Mouse (Mus musculus): ENCODE data around the gene Gpr162. TPM values are rescaled to one million over a fixed set of nuclear protein-coding genes. Genes with fewer than 3 reads are reported as not detected.
A peak's percentile ranks its signal among the peaks of the same experiment; 100 is the strongest.

Gpr162 gene
- polyA plus RNA-seq, 1 experiment: 2.4 TPM

DNA sequence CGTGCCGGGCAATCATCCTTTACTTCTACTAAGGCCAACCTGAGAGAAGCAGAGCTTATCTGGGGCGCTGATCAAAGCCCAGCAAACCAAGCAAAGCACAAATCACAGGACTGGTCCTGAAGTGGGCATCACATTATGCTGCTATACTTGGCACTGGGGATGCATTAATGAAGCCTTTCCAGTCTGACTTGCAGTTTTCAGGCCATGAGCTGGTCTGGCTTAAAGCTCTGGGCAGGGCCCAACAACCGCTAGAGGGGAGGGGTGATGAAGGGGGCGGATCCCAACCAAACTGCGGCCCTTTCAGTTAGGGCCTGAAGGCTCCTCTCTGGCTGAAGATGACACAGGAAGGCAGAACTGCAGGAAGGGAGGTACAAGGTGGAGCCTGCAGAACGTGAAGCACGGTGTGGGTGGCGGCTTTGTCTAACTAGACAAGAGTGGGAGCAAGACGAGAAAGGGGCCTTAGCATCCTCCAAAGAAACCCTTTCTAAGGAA, 35.6 kb downstream of the Gpr162 start:
- H3K27ac ChIP-seq (ENCODE audit: control insufficient read depth, insufficient read depth, low read depth, low read length, poor library complexity): 0 out of 2 replicates have a peak overlapping the region, but pooled peaks have one; percentile 7
- H3K4me1 ChIP-seq (ENCODE audit: control insufficient read depth, insufficient read depth, low read length): no peaks in the 10 kb centered on the region; the same call in 1 of the 2 replicates
- TF ChIP-seq POLR2A (IDR thresholded peaks at IDR 0.05; ENCODE audit: borderline replicate concordance, control insufficient read depth, low read depth, low read length): no peak
- WGBS: 18% methylated on average over 10 of the region's 10 CpGs
- peak overlapping the region; percentile 89 for H3K4me3 ChIP-seq (replicated peaks; ENCODE audit: control insufficient read depth, low read depth, low read length)

DNA sequence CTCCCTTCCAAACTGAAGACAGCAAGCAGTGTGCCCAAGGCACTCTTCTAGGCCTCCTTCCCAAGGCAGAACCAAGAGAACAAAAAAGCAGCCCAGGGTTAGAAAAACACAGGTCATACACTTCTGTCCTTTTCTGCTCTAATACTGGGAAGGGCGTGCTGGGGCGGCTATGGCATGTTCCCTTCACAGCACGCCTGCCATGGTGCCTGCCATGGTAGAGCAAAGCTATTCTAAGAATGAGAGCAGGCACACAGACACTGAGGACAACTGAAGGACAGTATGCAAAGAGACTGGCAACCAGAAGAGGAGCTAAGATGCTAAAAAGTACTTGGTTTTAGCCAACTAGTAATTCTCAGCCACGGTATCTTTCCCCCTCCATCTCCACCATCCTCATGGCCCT, 41.7 kb downstream of the Gpr162 start:
- TF ChIP-seq POLR2A (IDR thresholded peaks at IDR 0.05; ENCODE audit: borderline replicate concordance, control insufficient read depth, low read depth, low read length) (no peak), CTCF (IDR thresholded peaks at IDR 0.05; ENCODE audit: control insufficient read depth, insufficient read depth, low read length) (no peak)
- Histone ChIP-seq H3K27ac (ENCODE audit: control insufficient read depth, insufficient read depth, low read depth, low read length, poor library complexity) (no peak overlapping the region), H3K4me3 (replicated peaks; ENCODE audit: control insufficient read depth, low read depth, low read length) (no peak overlapping the region), H3K4me1 (ENCODE audit: control insufficient read depth, insufficient read depth, low read length) (peaks cover 5% of the 10 kb centered on the region)
- 93% methylated on average over 4 of the region's 4 CpGs for WGBS

- Histone ChIP-seq H3K4me1 (ENCODE audit: control insufficient read depth, insufficient read depth, low read length) (peaks cover 5% of the 10 kb centered on the region), H3K27ac (ENCODE audit: control insufficient read depth, insufficient read depth, low read depth, low read length, poor library complexity) (no peak overlapping the region), H3K4me3 (replicated peaks; ENCODE audit: control insufficient read depth, low read depth, low read length) (no peak overlapping the region)
- no peak for TF ChIP-seq POLR2A (IDR thresholded peaks at IDR 0.05; ENCODE audit: borderline replicate concordance, control insufficient read depth, low read depth, low read length)
- TF ChIP-seq CTCF (IDR thresholded peaks at IDR 0.05; ENCODE audit: control insufficient read depth, insufficient read depth, low read length): no peak
- 89% methylated on average over 5 of the region's 5 CpGs for WGBS
Measured at GRCm38 (mm10) chr6:124820891-124821290, 42.9 kb downstream of the Gpr162 start.

- Histone ChIP-seq H3K27ac (ENCODE audit: control insufficient read depth, insufficient read depth, low read depth, low read length, poor library complexity) (peak overlapping the region; percentile 76), H3K4me3 (replicated peaks; ENCODE audit: control insufficient read depth, low read depth, low read length) (peak overlapping the region; percentile 42), H3K4me1 (ENCODE audit: control insufficient read depth, insufficient read depth, low read length) (peaks cover 5% of the 10 kb centered on the region)
- WGBS: 23% methylated on average over 8 of the region's 8 CpGs
- TF ChIP-seq POLR2A (IDR thresholded peaks at IDR 0.05; ENCODE audit: borderline replicate concordance, control insufficient read depth, low read depth, low read length): no peak
- no peak for TF ChIP-seq CTCF (IDR thresholded peaks at IDR 0.05; ENCODE audit: control insufficient read depth, insufficient read depth, low read length)
Measured at GRCm38 (mm10) chr6:124817971-124818370, 45.8 kb downstream of the Gpr162 start.

DNA sequence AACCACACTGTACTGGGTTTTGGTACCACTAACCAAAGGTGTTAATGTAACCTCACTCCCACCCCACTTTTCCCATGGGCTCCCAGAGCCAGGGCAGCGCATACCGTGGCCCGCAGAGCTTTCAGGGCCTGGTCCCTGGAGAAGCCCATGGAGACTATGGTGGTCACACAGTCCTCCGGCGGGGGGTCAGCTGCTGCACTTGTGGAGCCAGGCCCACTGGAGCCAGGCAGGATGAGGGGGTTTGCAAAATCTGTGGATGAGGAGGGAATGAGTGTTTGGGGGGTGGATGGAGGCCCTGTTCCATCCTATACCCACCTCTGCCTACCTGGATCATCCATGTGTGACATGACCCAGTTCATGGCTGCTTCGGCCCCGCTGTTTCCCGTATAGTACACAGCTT, 46.2 kb downstream of the Gpr162 start:
- Histone ChIP-seq H3K27ac (ENCODE audit: control insufficient read depth, insufficient read depth, low read depth, low read length, poor library complexity) (peak overlapping the region; percentile 32; the same call in 1 of the 2 replicates), H3K4me3 (replicated peaks; ENCODE audit: control insufficient read depth, low read depth, low read length) (peak overlapping the region; percentile 14), H3K4me1 (ENCODE audit: control insufficient read depth, insufficient read depth, low read length) (peaks cover 5% of the 10 kb centered on the region)
- TF ChIP-seq CTCF (IDR thresholded peaks at IDR 0.05; ENCODE audit: control insufficient read depth, insufficient read depth, low read length) (no peak), POLR2A (IDR thresholded peaks at IDR 0.05; ENCODE audit: borderline replicate concordance, control insufficient read depth, low read depth, low read length) (no peak)
- WGBS: 70% methylated on average over 8 of the region's 8 CpGs

- TF ChIP-seq POLR2A (IDR thresholded peaks at IDR 0.05; ENCODE audit: borderline replicate concordance, control insufficient read depth, low read depth, low read length) (no peak), CTCF (IDR thresholded peaks at IDR 0.05; ENCODE audit: control insufficient read depth, insufficient read depth, low read length) (no peak)
- peaks cover 5% of the 10 kb centered on the region for H3K4me1 ChIP-seq (ENCODE audit: control insufficient read depth, insufficient read depth, low read length)
- WGBS: 88% methylated on average over 11 of the region's 11 CpGs
Measured at GRCm38 (mm10) chr6:124817125-124817524, 46.7 kb downstream of the Gpr162 start.

DNA sequence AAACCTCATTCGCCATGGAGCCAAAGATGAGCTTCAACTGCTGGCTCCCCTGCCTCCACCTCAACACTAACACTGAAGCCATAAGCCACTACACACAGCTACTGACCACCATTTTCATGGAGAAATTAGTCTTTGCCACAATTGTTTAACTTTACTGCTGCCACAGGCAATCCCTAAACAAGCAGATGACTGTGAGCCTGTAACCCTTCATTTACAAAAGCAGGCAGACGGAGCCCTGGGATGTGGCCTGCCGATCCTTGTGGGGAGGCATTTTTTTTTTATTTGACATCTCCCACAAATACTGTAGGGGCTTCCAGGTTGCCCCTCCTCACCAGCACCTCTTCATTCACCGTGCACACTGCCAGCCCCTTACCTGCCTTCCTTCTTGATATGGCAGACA, 47.2 kb downstream of the Gpr162 start:
- TF ChIP-seq POLR2A (IDR thresholded peaks at IDR 0.05; ENCODE audit: borderline replicate concordance, control insufficient read depth, low read depth, low read length) (no peak), CTCF (IDR thresholded peaks at IDR 0.05; ENCODE audit: control insufficient read depth, insufficient read depth, low read length) (no peak)
- WGBS: 90% methylated on average over 4 of the region's 4 CpGs
- no peak overlapping the region for H3K27ac ChIP-seq (ENCODE audit: control insufficient read depth, insufficient read depth, low read depth, low read length, poor library complexity)
- H3K4me1 ChIP-seq (ENCODE audit: control insufficient read depth, insufficient read depth, low read length): peaks cover 5% of the 10 kb centered on the region
- no peak overlapping the region for H3K4me3 ChIP-seq (replicated peaks; ENCODE audit: control insufficient read depth, low read depth, low read length)

More at GRCm38 (mm10) chr6:124817125-124817524, 46.7 kb downstream of the Gpr162 start:
- no peak overlapping the region for H3K4me3 ChIP-seq (replicated peaks; ENCODE audit: control insufficient read depth, low read depth, low read length)
- no peak overlapping the region for H3K27ac ChIP-seq (ENCODE audit: control insufficient read depth, insufficient read depth, low read depth, low read length, poor library complexity)

DNA sequence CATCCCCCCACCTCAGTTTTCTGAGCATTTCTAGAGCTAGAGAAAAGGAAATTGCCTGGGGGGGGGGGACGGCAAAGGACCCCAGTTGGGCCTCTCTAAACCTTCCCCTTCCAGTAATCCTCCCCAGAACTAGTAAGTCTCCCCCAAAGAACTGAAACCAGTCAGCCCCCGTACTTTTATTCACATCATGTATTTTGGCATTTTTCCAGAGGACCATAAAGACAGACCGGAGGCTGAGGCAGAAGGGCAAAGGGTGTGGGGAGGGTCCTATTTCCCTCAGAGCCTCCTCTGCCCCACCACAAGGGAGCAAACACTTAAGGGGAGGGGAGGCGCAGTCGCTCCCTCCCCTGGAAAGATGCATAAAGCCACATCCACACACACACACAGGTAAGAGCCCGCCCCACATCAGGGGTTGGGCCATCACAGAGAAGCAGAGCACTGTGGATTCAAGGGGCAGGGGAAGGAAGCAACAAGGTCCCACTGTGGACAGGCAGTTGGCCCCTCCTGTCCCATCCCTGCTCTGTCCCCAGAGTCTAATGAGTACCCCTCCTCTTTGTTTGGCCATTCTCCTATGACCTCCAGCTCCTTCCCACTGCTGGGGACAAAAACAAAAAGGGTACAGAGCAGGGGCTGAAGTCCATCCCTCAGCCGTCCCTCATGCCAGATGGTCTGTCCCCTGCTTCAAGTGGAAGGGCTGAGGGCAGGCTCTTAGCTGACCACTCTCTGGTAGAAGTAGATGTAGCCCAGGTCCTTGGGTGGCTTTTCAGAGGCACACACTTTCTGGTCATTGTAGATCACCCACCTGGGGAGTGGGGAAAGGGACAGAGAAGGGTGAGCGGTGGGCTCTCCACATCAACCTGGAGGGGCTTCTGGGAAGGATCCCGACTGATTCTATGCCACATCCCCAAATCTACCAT, 48.7 kb downstream of the Gpr162 start:
- whole genome bisulfite sequencing: 76% methylated on average over 9 of the region's 9 CpGs
- Histone ChIP-seq H3K4me1 (ENCODE audit: control insufficient read depth, insufficient read depth, low read length) (peaks cover 5% of the 10 kb centered on the region), H3K4me3 (replicated peaks; ENCODE audit: control insufficient read depth, low read depth, low read length) (no peak overlapping the region), H3K27ac (ENCODE audit: control insufficient read depth, insufficient read depth, low read depth, low read length, poor library complexity) (no peak overlapping the region)
- no peak for TF ChIP-seq POLR2A (IDR thresholded peaks at IDR 0.05; ENCODE audit: borderline replicate concordance, control insufficient read depth, low read depth, low read length)
- no peak for TF ChIP-seq CTCF (IDR thresholded peaks at IDR 0.05; ENCODE audit: control insufficient read depth, insufficient read depth, low read length)

Measured in bone marrow, adult 2 months (tissue).